Mouse (Mus musculus) midbrain, postnatal 0 days (tissue): ENCODE results near the gene Mras. TPM values are rescaled to one million over a fixed set of nuclear protein-coding genes. Genes with fewer than 3 reads are reported as not detected.

Experiments
- ATAC-seq: fragments of 200-750 bp; cut with Nextera tagmentation; 2 replicates; pipeline ENCODE4 v1.8.0; 2017; ENCODE audit warnings: moderate number of reproducible peaks, mild to moderate bottlenecking, moderate TSS enrichment, moderate library complexity; ENCODE audit not compliant: low FRiP score
- DNase-seq: peaks from one replicate; pipeline ENCODE4 v3.0.0-alpha.2; 2015; ENCODE audit warnings: low spot score
- H3K27ac ChIP-seq: fragments of 300-500 bp; sonication (generic); 2 replicates; pipeline ENCODE4 v1.5.1; 2014; ENCODE audit warnings: low read depth, mild to moderate bottlenecking, low read length, mixed read lengths
- H3K27me3 ChIP-seq: fragments of 300-500 bp; sonication (generic); 2 replicates; pipeline ENCODE4 v1.6.1; 2014; ENCODE audit warnings: low read length, control low read depth, mixed read lengths; ENCODE audit not compliant: insufficient read depth
- H3K36me3 ChIP-seq: fragments of 300-500 bp; sonication (generic); 2 replicates; pipeline ENCODE4 v1.6.1; 2014; ENCODE audit warnings: low read length, control low read depth, mixed read lengths; ENCODE audit not compliant: insufficient read depth
- H3K4me1 ChIP-seq: fragments of 300-500 bp; sonication (generic); 2 replicates; pipeline ENCODE4 v1.6.1; 2014; ENCODE audit warnings: mild to moderate bottlenecking, control low read depth, antibody characterized with exemption, low read length, mixed read lengths; ENCODE audit not compliant: insufficient read depth
- H3K4me2 ChIP-seq: fragments of 300-500 bp; sonication (generic); 2 replicates; pipeline ENCODE4 v1.6.1; 2014; ENCODE audit warnings: low read depth, mild to moderate bottlenecking, low read length, mixed read lengths; ENCODE audit not compliant: poor library complexity, severe bottlenecking
- H3K4me3 ChIP-seq: fragments of 300-500 bp; sonication (generic); 2 replicates; pipeline ENCODE4 v1.5.1; 2014; ENCODE audit warnings: low read depth, mild to moderate bottlenecking, low read length, moderate library complexity
- H3K9ac ChIP-seq: fragments of 300-500 bp; sonication (generic); replicated peaks from 2 replicates; pipeline ENCODE4 v1.6.1; 2014; ENCODE audit warnings: mild to moderate bottlenecking, low read length, moderate library complexity, mixed read lengths; ENCODE audit not compliant: poor library complexity, severe bottlenecking
- H3K9me3 ChIP-seq: fragments of 300-500 bp; sonication (generic); 2 replicates; pipeline ENCODE4 v1.6.1; 2016; ENCODE audit warnings: low read length, control low read depth
- CTCF ChIP-seq: IDR thresholded peaks from 2 replicates; pipeline ENCODE4 v1.5.1; 2016; ENCODE audit warnings: antibody characterized with exemption, mild to moderate bottlenecking
- WGBS: fragments of 180-500 bp; shearing (Covaris S2); extraction: QIAGEN DNeasy Blood & Tissue Kit; methylation state at CpG from one replicate; pipeline ENCODE4 v1.1.7; 2014; 5-methylcytosine and 5-hydroxymethylcytosine counted together
- polyA plus RNA-seq: library from polyadenylated mRNA; unstranded; fragments of >200 nt; fragmentation: Nextera tagmentation; extraction: Ambion mirVana; gene quantifications from 2 replicates; pipeline ENCODE4 v1.2.1, GENCODE M21; 2015
- total RNA-seq: library from RNA; depleted of rRNA; stranded (reverse); fragments of >200 nt; gene quantifications from 2 replicates; pipeline ENCODE4 v1.2.3, GENCODE M21; 2014

Mras gene
- total and polyA plus RNA-seq, 2 experiments from 2014 or later: 72.6 to 92.9 TPM

GRCm38 (mm10) chr9:99458529-99459208 lies 21.5 kb upstream of the Mras start:
- no peaks in the 10 kb centered on the region for H3K9me3 ChIP-seq
- no peaks in the 10 kb centered on the region for H3K27me3 ChIP-seq
- 48% methylated on average over 12 of the region's 12 CpGs for WGBS
- peak; percentile 66 for TF ChIP-seq CTCF
- no peak overlapping the region for H3K4me3 ChIP-seq
- no peaks in the 10 kb centered on the region for H3K36me3 ChIP-seq
- no peak for ATAC-seq
- H3K27ac ChIP-seq: no peak overlapping the region
- DNase-seq: no peak
- H3K4me2 ChIP-seq: no peak overlapping the region
- H3K9ac ChIP-seq: no peak overlapping the region
- H3K4me1 ChIP-seq: no peaks in the 10 kb centered on the region

- H3K9me3 ChIP-seq: no peaks in the 10 kb centered on the region
- no peak for TF ChIP-seq CTCF
- no peak overlapping the region for H3K27ac ChIP-seq
- DNase-seq (no peak), ATAC-seq (no peak)
- no peaks in the 10 kb centered on the region for H3K36me3 ChIP-seq
- no peak overlapping the region for H3K4me2 ChIP-seq
- H3K9ac ChIP-seq: no peak overlapping the region
- no peaks in the 10 kb centered on the region for H3K27me3 ChIP-seq
- no peaks in the 10 kb centered on the region for H3K4me1 ChIP-seq
- H3K4me3 ChIP-seq: no peak overlapping the region
- WGBS: 85% methylated on average over 4 of the region's 4 CpGs
These were observed 17.0 kb upstream of the Mras start for GRCm38 (mm10) chr9:99454211-99454610.

- H3K36me3 ChIP-seq: no peaks in the 10 kb centered on the region
- peak; percentile 55 for DNase-seq
- TF ChIP-seq CTCF: no peak
- H3K9me3 ChIP-seq: no peaks in the 10 kb centered on the region
- peak within 1 kb of the TSS; percentile 42 for H3K4me2 ChIP-seq
- H3K4me3 ChIP-seq: peak within 1 kb of the TSS; percentile 17; the same call in 1 of the 2 replicates
- H3K27ac ChIP-seq: no peak within 1 kb of the TSS
- WGBS: 8% methylated on average over 14 of the region's 14 CpGs
- ATAC-seq: no peak
- no peaks in the 10 kb centered on the region for H3K27me3 ChIP-seq
- H3K9ac ChIP-seq: 0 out of 2 replicates have a peak within 1 kb of the TSS, but pooled peaks have one; percentile 2
- H3K4me1 ChIP-seq: no peaks in the 10 kb centered on the region
These were observed 14.0 kb upstream of the Mras start, which contains the start of gene Nme9 for GRCm38 (mm10) chr9:99451161-99451560. Gene Nme9, plus strand, starts transcription at chr9:99451475.

- H3K27ac ChIP-seq: no peak overlapping the region
- no peak overlapping the region for H3K4me3 ChIP-seq
- no peaks in the 10 kb centered on the region for H3K4me1 ChIP-seq
- H3K9ac ChIP-seq: no peak overlapping the region
- H3K9me3 ChIP-seq: no peaks in the 10 kb centered on the region
- peak; percentile 70 for DNase-seq
- TF ChIP-seq CTCF: peak; percentile 71
- H3K36me3 ChIP-seq: no peaks in the 10 kb centered on the region
- H3K27me3 ChIP-seq: no peaks in the 10 kb centered on the region
- H3K4me2 ChIP-seq: no peak overlapping the region
- ATAC-seq: no peak
- WGBS: 44% methylated on average over 9 of the region's 9 CpGs
These were observed 12.9 kb upstream of the Mras start for GRCm38 (mm10) chr9:99449886-99450647.

- H3K36me3 ChIP-seq: no peaks in the 10 kb centered on the region
- ATAC-seq (no peak), DNase-seq (no peak)
- no peaks in the 10 kb centered on the region for H3K27me3 ChIP-seq
- WGBS: 75% methylated on average over 3 of the region's 3 CpGs
- no peak overlapping the region for H3K27ac ChIP-seq
- H3K4me1 ChIP-seq: 0 out of 2 replicates have a peak, but pooled peaks cover 5% of the 10 kb centered on the region
- no peak overlapping the region for H3K4me3 ChIP-seq
- H3K9ac ChIP-seq: no peak overlapping the region
- H3K9me3 ChIP-seq: no peaks in the 10 kb centered on the region
- TF ChIP-seq CTCF: no peak
- no peak overlapping the region for H3K4me2 ChIP-seq
These were observed 10.1 kb upstream of the Mras start for GRCm38 (mm10) chr9:99447323-99447722.

- Histone ChIP-seq H3K4me2 (no peak overlapping the region), H3K27ac (no peak overlapping the region), H3K9ac (no peak overlapping the region), H3K4me3 (no peak overlapping the region), H3K9me3 (no peaks in the 10 kb centered on the region), H3K36me3 (no peaks in the 10 kb centered on the region), H3K27me3 (no peaks in the 10 kb centered on the region), H3K4me1 (0 out of 2 replicates have a peak, but pooled peaks cover 5% of the 10 kb centered on the region)
- no peak for ATAC-seq
- TF ChIP-seq CTCF: no peak
- no peak for DNase-seq
These were observed 9.1 kb upstream of the Mras start for GRCm38 (mm10) chr9:99446259-99446658.
